Mouse (Mus musculus) mesoderm, embryonic 11.5 days (tissue): ENCODE measurements at regions not wholly inside any gene's neighbourhood (a gene's known extent, or its start where the extent isn't known, plus 50 kb on each side); places are given as distances from the start of the nearest gene placed in this dataset.

Experiments
- DNase-seq: peaks from one replicate; pipeline ENCODE4 v3.0.0-alpha.2; 2012; ENCODE audit warnings: low read depth, low spot score

DNA sequence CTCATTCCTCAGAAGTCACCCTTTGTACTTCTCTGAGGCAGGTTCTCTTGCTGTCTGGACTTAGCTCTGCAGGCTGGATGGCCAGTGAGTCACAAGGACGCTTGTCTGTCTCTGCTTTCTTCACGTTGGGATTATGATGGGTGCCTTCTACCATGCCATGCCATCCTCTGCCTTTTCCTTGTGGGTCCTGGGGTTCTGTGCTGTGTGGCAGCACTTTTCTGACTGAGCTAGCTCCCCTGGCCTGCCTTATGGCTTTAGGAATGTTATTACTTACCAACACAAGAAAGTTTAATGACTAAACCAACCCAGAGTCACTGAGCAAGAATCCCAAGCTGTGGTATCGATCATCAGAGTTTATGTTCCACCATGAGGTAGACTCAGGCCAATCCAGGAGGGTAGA is 280.7 kb downstream of the Gm49356 start:
- DNase-seq, result no peak

DNA sequence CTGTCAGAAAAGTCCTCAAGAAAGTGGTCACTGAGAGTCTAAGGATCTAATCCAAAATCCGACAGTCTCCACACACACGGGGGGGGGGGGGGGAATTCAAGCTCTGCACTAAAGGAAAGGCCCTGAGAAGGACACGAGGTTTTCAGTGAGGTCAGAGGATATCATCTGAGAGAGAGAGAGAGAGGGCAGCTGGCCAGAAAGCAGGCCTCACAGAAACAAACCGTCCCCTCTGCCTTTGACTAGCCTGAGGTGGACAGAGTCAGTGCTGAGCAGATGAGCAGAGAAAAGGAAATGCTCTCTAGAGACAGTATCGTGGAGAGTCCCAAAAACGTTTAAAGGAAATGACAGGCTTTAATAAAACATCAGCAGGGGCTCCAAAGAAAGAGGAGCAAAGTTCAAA is 282.0 kb downstream of the Gm49356 start:
- DNase-seq, result no peak

DNA sequence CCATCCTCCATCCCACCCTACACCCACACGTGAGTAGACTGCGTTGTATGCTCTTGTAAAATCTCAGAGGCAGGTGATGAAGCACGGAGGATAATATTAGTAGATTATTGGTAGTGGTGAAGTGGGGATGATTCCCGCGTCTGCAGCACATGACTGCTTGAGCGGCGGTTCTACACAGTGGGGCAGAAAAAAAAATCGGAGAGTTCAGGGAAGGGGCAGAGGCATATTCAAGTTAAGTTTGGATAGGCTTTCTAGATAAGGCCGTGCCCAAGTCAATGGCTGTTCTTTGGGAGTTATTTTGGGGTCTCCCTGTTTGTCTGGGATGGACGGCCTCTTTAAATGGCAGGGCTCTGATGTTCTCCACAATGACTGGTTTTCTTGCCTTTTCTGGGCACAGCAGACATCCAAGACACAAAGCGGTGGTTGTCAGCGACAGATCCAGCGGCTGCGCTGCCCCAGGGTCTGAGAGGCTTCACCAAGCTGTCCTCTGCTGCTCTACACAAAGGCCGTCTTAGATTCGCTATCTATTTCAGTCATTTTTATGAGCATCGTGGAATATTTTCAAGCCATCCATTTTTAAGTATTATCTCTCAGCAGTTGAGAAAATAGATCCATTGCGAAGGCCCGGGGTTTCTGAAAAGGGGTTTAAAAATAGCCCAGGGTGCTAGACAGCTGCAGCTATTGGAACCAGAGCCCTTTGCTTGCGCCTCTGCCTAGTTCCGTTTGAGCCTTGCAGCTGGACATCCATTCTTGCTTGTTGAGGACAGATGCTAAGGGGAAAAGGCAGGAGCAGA is 284.6 kb downstream of the Gm49356 start:
- peak; percentile 28 for DNase-seq

DNA sequence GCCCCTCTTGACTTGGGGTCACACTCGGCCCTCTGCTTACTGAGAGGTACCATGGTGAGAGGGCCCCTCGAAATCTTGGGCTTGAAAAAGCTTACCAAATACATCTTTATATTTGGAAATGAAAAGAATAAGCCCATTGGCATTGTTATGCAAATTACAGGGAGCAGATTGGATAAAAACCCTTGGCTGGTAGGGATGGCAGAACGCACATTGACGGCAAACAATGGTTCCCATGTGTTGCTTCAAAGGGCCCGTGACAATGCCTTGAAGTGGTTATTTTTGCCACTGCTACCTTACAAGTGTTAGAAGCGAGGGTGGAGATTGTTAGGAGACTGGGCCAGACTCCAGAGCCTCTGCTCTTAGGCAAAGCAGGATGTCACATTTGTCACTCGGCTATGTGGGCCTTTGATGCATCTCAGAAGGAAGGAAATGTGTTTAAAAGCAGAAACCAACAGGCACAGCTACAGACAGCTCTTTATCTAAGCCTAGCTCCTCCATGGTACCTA is 285.2 kb downstream of the Gm49356 start:
- DNase-seq, result no peak

DNA sequence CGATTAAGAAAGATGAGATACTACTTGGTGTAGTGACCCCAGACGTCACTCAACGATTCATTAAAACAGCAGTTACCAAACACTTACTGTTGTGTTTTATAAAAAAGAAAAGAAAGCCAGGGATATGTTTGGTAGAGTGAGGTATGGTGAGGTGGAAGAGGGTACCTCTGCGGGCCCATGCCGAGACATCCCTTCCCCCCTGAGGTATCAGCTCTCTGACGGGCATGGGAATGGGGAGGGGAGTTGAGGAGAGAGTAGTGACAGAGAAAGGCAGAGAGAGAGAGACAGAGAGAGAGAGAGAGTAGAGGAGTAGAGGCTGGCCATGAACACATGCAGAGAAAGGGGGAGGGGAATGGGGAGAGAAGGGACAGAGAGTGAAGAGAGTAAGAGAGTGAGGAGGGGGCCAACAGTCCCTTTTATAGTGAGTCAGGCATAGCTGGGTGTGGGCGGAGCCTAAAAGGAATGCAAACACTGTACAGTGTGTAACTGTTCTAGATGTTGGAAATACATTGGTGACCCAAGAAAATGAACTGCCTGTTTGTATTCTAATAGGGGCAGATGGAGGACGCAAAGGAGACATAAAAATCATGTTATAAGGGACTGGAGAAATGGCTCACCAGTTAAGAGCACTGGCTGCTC is 285.9 kb downstream of the Gm49356 start:
- no peak for DNase-seq

DNA sequence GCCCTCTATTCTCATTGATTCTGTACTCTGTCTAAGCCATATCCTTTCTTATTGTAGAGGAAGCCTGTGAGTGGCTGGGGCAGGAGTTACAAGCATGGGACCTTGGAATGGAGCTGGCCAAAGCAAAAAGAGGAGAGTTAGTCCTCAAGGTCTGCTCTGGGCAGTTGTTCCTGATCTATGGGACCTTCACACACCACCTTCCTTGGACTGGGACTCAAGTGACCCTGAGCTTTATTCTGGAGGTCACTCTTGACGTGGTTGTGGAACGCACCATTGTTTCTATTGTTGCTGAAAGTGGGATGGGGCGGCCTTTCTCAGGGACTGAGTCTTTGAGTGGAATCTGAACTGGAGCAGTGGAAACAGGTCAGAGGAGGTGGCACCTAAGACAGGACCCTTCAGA is 291.0 kb downstream of the Gm49356 start:
- DNase-seq, result no peak

DNA sequence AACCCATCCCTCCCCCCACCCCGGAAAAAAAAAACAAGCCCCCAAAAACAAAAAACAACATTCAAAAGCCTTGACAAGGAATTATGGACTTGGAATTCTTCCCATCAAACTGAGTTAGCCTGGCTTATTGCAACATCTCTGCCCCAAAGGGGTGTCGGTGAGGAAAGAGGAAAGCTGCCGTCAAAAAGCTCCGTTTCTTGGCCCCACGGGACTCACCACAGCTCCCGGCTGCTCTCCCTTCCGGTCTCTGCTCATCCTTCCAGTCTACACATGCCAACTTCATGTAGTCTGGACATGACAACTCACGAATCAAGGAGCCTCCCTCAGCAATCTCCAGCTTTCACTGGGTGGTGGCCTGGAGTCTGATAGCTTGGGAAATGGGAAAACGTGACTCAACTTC is 295.4 kb downstream of the Gm49356 start:
- no peak for DNase-seq

DNA sequence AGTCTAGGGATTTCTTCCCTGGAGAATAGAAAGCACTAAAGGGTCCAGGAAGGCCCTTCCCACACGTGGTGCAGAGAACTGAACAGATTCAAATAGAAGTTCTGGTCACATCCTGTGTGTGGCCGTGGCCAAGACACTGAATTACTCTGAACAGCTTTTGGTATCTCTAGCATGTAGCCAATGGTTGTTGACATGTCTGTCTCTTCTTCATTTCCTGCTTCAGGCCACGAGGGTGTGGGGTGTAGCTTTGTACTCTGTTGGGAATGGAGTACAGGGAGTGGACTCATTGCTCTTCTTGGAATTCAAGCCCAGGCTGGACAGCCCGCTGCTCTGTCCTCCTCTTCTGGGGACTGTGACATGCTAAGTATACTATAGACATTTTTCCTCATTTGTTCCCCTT is 298.5 kb downstream of the Gm49356 start:
- no peak for DNase-seq

DNA sequence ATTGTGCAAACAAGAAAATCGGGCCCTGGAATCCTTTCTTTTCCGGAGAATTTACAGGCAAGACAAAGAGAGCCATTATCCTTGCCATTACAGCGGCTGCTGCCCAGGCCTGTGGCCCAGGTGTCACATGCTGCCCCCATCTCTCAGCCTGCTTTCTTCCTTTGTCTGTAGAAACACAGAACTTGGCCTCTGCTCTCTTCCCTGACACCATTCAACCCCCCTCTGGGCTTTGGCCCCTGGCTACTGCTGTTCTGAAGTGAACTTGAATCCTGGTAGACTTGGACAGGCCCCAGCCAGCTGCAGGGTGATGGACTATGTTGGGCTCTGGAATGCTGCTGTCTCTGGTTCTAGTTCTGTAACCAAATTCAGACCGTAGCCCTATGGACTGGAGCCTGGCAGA is 299.3 kb downstream of the Gm49356 start:
- peak; percentile 37 for DNase-seq

DNA sequence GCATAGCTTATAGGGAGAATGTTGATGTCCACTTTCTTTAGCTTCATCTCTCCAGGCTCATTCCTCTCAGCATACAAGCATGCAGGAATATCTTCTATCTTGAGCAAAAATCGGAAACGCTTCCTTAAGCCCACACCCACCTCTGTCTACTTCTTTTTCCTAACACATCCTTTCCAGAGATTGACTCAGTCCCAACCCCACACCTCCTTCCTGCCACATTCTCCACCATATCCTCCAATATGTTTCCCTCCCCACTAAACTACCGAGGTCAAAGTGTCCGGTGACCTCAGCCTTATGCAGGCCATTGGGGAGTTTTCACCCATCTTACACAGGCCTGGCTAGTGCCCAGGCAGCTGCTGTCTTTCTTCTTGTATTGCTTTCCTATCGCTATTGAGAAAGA is 301.4 kb downstream of the Gm49356 start:
- DNase-seq, result no peak

DNA sequence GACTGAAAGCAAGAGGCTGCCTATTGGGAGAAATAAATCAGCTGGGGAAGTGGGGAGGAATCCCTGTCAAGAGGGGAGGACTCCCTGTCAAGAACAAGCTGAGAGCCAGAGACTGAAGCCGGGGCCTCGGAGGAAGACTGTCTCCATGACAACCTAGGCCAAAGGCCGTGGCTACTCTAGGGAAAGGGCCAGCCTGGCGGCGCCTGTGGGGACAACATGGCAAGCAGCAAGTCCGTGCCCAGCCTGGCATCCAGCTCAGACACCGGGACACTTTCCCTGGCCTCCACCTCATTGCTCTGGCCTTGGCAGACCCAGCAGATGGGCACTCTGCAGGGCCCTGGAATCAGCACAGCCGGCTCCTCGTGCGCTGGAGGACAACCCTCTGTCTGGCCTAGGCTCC is 305.3 kb downstream of the Gm49356 start:
- peak; percentile 34 for DNase-seq

DNA sequence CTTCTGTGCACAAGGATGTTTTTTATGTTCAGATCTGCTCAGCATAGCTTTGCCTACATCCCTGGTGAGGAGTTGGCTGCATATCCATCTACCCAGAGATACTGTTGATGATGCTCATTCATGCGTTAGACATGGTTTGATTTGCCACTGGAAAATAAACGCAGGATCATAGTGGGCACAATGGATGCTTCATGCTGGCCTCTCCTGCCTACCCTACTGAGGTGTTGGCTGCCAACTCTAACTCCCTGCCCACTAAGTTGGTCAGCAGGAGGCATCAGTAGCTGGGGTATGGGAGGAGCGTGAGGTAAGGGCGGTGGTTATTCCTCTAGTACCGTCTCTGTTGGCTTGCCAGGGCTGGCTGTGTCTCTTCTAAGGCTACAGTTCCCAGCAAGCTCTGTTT is 307.3 kb downstream of the Gm49356 start:
- no peak for DNase-seq

DNA sequence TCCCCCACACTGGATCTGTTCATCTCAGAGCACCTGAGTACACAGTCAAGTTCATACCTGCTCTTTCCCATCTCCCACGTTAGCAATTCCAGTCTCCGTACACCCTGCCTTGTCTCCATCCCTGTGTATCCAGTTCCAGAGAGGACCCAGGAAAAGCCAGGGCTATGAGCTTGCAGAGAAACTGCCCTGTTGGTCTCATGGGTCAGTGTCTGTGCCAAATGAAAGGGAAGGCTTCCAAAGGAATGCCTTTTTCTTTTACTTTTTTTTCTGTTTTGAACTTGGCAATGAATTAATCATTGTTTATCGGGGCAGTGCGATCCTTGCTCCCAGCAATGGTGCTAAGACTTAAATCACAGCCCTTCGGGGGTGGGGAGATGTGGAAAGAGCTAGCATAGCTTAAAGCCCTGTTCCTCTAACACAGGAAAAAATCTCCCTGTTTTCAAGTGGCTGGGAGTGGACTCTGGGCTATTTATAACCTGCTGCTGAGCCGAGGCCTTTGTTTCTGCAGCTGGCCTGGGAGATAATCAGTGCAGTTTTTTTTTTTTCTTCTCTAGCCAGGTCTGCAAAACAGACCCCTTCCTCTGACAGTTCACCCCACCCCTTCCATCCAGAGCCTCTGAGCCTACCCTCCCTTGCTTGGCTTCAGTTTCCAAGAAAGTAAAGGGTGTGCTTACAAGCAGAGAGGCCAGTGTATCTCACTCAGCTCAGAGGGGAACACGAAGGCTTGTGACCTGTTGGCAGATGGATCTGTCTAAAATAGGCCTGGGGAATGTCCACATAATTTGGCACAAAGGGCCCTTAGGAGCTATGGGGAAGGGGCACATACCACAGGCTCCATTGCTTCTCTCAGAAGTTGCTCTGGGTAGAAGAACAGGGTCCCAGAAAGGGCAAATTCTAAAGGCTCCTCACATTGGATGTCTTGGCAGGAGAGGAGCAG is 308.6 kb downstream of the Gm49356 start:
- peak; percentile 66 for DNase-seq

DNA sequence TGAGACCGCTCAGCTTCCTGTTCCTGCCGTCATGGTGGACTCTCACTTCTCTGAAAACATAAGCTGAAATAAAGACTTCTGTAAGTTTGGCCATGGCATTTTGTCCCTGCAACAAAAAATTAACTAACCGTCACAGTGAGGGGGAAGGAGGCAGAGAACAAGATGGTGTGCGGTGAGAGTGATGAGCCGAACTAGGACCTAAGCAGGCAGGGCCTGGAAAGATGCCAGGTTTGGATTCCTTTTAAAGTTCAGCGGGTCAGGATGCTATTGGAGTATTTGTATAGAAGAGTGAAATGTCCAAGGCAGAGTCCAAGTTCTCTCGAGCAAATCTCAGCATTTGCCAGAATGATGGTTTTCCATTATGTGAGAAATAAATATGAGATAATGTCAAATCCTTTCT is 312.3 kb downstream of the Gm49356 start:
- DNase-seq, result no peak

DNA sequence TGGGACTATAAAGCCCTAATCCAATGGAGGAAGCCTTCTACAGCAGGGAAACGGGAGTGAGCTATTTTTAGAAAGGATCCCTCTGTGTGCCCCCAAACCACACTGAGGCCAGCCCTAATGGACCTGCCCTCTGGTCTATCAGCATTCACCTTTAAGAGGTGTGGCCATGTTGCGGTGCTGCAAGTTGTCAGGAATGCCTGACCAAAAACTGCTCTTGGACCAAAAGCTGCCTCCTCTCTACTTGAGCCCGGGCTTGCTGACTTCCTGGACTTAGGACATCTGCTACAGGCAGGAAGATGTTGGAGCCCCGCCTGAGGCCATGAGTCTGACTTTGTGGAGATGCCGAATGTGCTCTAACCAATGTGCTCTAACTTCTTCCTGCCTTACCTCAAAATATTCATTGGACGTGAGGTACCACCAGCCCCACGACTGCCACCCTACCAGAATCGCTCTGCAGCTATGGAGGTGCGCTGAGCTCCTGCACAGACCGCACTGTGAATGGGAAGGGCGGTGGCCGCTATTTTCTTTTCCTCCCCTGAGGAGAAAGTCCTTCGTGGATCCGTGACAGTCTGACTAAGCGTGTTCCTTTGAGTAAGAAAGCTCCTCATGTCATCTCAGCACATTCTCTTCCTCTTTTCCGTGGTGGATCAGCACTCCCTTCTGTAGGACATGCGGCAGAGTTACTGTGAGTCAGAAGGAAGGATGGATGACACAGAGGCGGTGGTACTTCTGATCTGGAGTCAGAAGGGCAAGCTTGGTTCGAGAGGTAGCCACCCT is 313.0 kb downstream of the Gm49356 start:
- DNase-seq, result no peak

DNA sequence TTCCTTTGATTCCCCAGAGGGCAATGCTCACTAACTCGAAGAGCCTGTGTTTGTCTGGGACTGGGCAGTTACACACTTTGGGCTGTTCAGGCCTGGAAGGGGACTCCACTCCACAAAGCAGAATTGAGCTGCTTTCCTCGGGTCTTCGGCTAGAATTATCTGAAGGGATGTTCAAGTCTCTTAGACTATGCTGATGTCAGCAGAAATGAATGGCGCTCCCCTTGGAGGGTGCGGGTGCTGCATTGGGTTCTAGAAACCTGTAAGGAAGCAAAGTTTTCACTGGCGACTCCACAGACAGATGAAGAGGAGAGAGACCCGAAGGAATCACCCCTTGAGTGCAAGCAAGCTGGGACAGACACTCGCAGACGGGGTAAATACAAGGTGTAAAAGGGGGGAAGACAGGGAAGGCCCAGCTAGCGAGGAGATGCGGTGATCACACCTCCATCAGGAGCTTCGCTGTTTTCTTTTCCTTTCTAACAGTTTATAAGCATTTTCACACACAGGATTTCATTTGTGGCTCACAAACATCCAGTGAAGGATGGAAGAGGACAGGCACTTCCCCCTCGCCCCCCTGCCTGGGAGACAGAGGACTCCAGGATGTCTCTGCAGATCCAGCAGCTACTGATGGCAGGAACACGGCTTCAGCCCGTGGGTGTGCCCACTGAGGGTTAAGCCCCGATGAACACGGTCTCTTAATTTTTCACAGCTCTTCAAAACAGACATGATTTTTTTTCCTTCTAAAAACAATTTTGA is 314.2 kb downstream of the Gm49356 start:
- DNase-seq, result no peak

DNA sequence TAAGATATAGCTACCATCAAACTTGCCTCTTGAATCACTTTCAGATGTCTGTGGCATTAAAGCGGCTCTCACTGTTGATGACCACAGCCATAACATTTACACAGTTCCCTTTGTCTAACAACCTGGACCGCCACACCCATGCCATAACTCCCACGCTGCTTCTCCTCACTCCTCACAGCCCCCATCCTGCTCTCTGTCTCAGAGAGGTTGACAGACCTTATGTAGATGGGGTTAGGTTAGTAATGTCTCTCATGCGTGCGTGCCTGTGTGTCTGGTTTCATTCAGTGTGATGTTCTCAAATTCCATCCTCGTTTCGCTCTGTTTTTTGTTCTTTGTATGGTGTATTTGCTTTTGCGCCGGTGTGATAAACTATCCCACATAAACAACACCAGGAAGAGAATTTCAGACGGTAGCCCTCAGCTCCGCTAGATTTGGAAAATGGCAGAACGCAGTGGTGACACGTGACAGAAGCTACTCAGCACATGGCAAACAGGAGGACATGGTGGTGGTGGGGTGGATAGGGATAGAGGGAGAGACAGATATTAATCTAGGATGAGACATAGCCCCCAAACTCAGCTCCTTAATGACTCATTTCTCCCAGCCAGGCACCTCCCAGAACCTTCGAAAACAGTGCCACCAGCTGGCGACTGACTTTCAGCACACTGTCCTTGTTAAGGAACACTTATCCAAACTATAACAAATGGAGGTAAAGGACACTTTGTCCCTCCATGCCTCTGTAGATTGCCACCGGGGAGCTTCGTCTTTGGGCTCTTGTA is 314.9 kb downstream of the Gm49356 start:
- DNase-seq, result no peak

DNA sequence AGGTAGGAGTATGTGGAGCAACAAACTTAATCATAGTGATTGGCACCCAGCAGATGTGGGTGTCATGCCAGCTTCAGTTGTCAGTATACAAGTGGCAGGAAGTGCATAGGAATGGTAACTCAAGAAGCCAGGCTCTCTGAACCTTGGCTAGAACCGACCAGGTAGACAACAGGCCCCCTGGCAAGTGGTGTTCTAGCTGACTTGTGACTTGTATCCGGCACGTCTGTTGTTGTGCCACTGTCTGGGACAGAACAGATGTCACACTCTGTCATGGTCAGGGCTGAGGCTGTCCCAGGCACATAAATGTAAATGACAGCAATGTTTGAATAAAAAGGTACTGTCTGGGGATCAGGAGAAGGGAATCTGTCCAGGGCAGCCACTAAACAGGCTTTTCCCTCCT is 316.0 kb downstream of the Gm49356 start:
- DNase-seq, result no peak

DNA sequence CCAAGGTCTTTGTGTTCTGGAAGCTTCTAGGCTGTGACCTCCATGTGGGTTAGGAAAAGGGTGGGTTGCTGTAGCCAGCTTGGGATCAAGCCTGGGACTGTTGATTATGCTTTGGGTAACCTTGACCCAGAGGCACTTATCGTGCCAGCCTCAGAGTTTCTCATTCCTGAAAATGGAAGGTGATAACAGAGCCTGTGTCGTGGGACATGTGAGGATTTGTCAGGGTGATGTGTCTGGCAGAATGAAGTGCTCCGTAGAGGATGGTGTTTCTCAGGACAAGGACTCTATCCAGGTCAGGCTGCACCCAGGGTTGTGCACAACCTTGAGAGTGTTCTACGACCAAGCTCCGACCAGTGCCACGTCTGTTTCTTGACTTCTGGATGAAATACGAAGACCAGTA is 316.4 kb downstream of the Gm49356 start:
- DNase-seq, result no peak

DNA sequence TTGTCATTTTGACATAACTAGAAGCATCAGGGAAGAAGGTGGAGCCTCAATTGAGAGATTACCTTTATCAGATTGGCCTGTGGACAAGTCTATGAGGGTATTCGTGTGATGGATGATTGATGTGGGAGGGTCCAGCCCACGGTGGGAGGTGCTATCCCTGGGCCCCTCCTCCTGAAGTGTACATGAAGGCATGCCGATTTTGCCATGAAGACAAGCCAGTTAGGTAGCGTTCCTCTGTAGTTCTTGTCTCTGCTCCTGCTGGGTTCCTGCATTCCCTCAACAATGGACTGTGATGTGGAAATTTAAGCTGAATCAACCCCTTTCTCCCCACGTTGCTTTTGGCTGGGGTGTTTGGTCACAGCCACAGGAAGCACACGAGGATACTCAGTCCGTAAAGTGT is 317.5 kb downstream of the Gm49356 start:
- no peak for DNase-seq
